ENCODE assay signal across 8 mouse cellular contexts in the genomic region with DNA sequence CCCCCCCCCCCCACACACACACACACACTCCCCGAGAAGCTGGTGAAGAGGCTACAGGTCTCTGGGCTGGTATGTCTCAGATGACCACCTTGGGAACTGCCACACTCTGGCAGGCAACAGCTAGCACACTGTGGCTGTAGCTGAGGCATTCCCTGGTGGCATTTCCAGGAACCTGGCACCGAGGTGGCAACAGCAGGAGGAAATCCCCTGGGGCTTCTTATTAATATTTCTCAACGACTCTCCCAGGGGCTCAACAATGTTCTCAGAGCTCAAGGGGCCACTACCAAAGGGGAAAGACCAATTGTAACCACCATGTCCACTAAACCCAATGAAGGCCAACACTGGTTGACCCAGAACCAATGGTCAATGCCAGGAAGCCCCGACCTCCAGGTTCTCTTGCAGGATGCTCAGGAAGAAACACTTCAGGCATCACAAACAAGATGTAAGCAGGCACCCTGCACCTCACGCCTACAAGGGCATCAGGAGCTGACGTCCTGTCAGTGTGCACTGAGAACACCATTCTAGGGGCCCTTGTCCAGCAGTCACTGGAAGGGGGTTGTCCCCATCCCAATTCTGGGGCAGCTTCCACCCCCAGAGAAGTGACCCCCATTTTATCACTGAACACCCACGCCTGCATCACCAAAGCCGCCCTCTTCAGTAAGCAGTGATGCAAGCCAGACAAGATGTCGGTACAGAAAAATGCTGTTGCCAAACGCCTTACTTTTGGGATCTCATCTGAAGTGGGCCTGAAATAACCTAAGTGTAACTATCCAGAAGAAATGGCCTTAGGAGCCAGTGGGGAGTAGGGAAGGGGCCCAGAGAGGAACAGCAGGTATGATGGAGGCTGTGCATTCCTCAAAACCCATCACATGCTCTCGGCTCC. TPM values are rescaled to one million over a fixed set of nuclear protein-coding genes. Genes with fewer than 3 reads are reported as not detected.
A peak's percentile ranks its signal among the peaks of the same experiment; 100 is the strongest.
DNase-seq lines count a peak whose midpoint lies in the region; ATAC-seq and TF ChIP-seq lines count a peak whose summit lies in the region.

No protein-coding gene starts in this region.

- no peaks in the 10 kb centered on the region for H3K27me3 ChIP-seq in liver, adult 2 months (ENCODE audit: control insufficient read depth, insufficient read depth, low read length)
- no peaks in the 10 kb centered on the region for H3K27me3 ChIP-seq in forebrain, embryonic 10.5 days (ENCODE audit: poor library complexity, severe bottlenecking)
- H3K27me3 ChIP-seq in limb, embryonic 10.5 days (ENCODE audit: low read depth, poor library complexity, severe bottlenecking) = no peaks in the 10 kb centered on the region
- H3K27me3 ChIP-seq in stomach, embryonic 14.5 days (ENCODE audit: control insufficient read depth, insufficient read depth, low read length) = no peaks in the 10 kb centered on the region

- no peak for TF ChIP-seq CTCF in liver, adult 2 months (IDR thresholded peaks at IDR 0.05; ENCODE audit: low read depth, low read length)

- ATAC-seq in stomach, embryonic 14.5 days (ENCODE audit: insufficient number of reproducible peaks, insufficient read depth, low FRiP score, low read depth) = no peak
- ATAC-seq in activated CD4-positive, CD25-positive, alpha-beta regulatory T cell, adult 4 months = no peak

- peak overlapping the region; percentile 43; the same call in 1 of the 2 replicates for H3K4me2 ChIP-seq in stomach, embryonic 14.5 days (replicated peaks; ENCODE audit: low read depth, low read length)

- peak overlapping the region; percentile 54; the same call in 1 of the 2 replicates for H3K27ac ChIP-seq in liver, adult 2 months (replicated peaks; ENCODE audit: insufficient read depth, low read depth, low read length)
- H3K27ac ChIP-seq in forebrain, embryonic 10.5 days = peak overlapping the region; percentile 76
- H3K27ac ChIP-seq in limb, embryonic 10.5 days = peak overlapping the region; percentile 74
- H3K27ac ChIP-seq in stomach, embryonic 14.5 days (ENCODE audit: low read length) = peak overlapping the region; percentile 84

- no peak for DNase-seq in liver, adult 2 months (ENCODE audit: extremely low read depth, low read depth, low spot score)
- DNase-seq in liver = no peak
- no peak for DNase-seq in forebrain, embryonic 10.5 days (ENCODE audit: extremely low spot score, low spot score)
- no peak for DNase-seq in limb, embryonic 10.5 days (ENCODE audit: low spot score)
- DNase-seq in urinary bladder, adult 18-20 months (ENCODE audit: low spot score in 2 of 2) = no peak
- no peak for DNase-seq in layer of hippocampus, postnatal 25 days (ENCODE audit: extremely low spot score in 1 of 2, low spot score in 1 of 2)

- no peak for TF ChIP-seq POLR2A in liver, adult 2 months (IDR thresholded peaks at IDR 0.05; ENCODE audit: extremely low read depth, insufficient read depth, low read length)

- no peak overlapping the region for H3K4me3 ChIP-seq in liver, adult 2 months (ENCODE audit: insufficient read depth, low read depth, low read length)
- H3K4me3 ChIP-seq in forebrain, embryonic 10.5 days = peak overlapping the region; percentile 25; the same call in 1 of the 2 replicates
- peak overlapping the region; percentile 34 for H3K4me3 ChIP-seq in limb, embryonic 10.5 days
- H3K4me3 ChIP-seq in stomach, embryonic 14.5 days (ENCODE audit: low read depth, low read length) = no peak overlapping the region

- peaks cover 17% of the 10 kb centered on the region for H3K4me1 ChIP-seq in liver, adult 2 months (ENCODE audit: control insufficient read depth, insufficient read depth, low read length)
- peaks cover 61% of the 10 kb centered on the region for H3K4me1 ChIP-seq in forebrain, embryonic 10.5 days
- peaks cover 67% of the 10 kb centered on the region for H3K4me1 ChIP-seq in limb, embryonic 10.5 days
- peaks cover 63% of the 10 kb centered on the region for H3K4me1 ChIP-seq in stomach, embryonic 14.5 days (ENCODE audit: control insufficient read depth, insufficient read depth, low read length)

- no peaks in the 10 kb centered on the region for H3K36me3 ChIP-seq in liver, adult 2 months (ENCODE audit: control insufficient read depth, insufficient read depth, low read length)
- peaks cover 15% of the 10 kb centered on the region for H3K36me3 ChIP-seq in forebrain, embryonic 10.5 days (replicated peaks)
- peaks cover 20% of the 10 kb centered on the region for H3K36me3 ChIP-seq in limb, embryonic 10.5 days
- H3K36me3 ChIP-seq in stomach, embryonic 14.5 days (ENCODE audit: control insufficient read depth, insufficient read depth, low read length) = no peaks in the 10 kb centered on the region

- H3K9me3 ChIP-seq in forebrain, embryonic 10.5 days = no peaks in the 10 kb centered on the region
- H3K9me3 ChIP-seq in limb, embryonic 10.5 days (replicated peaks) = no peaks in the 10 kb centered on the region
- no peaks in the 10 kb centered on the region for H3K9me3 ChIP-seq in stomach, embryonic 14.5 days (ENCODE audit: control insufficient read depth, low read depth, low read length)

- H3K79me2 ChIP-seq in liver, adult 2 months (ENCODE audit: control insufficient read depth, insufficient read depth, low read length) = peaks cover 66% of the 10 kb centered on the region

- 69% methylated on average over 11 of the region's 11 CpGs for WGBS in liver, adult 2 months
- 76% methylated on average over 11 of the region's 11 CpGs for WGBS in forebrain, embryonic 10.5 days
- WGBS in limb, embryonic 10.5 days = 75% methylated on average over 11 of the region's 11 CpGs
- 63% methylated on average over 11 of the region's 11 CpGs for WGBS in stomach, embryonic 14.5 days

- peak overlapping the region; percentile 2; the same call in 1 of the 2 replicates for H3K9ac ChIP-seq in liver, adult 2 months (ENCODE audit: low read depth, low read length)
- 0 out of 2 replicates have a peak overlapping the region, but pooled peaks have one; percentile 2 for H3K9ac ChIP-seq in stomach, embryonic 14.5 days (replicated peaks; ENCODE audit: low read depth, low read length)

RNA-seq across cellular contexts. Expression of gene Grk2, which starts 4.9 kb away (rescaled TPM):
- total RNA-seq in liver, adult 2 months (2014; rRNA removed) = 11.3 and 16.4 TPM in 2 replicates
- polyA plus RNA-seq in liver, adult 2 months (2012; rRNA removed) = 23.4 and 30.3 TPM in 2 replicates
- 13.6 and 15.0 TPM in 2 replicates for polyA plus RNA-seq in forebrain, embryonic 10.5 days (2016; fragmentation: Nextera tagmentation; extraction: Ambion mirVana)
- polyA plus RNA-seq in limb, embryonic 10.5 days (2016; fragmentation: Nextera tagmentation; extraction: Ambion mirVana) = 14.6 and 15.5 TPM in 2 replicates
- 18.1 and 18.7 TPM in 2 replicates for polyA plus RNA-seq in stomach, embryonic 14.5 days (2014; fragmentation: Nextera tagmentation; extraction: Ambion mirVana)
- polyA plus RNA-seq in activated CD4-positive, CD25-positive, alpha-beta regulatory T cell, adult 4 months (2017; shearing (Covaris generic)) = 100 to 1,000 TPM in 1 of 2 experiments, 10 to 100 TPM in 1; 83.4 to 101 TPM
- total RNA-seq in layer of hippocampus, postnatal 25 days (2021) = 100 to 1,000 TPM; 185 to 186 TPM

RNA-seq across cellular contexts. Expression of gene Ankrd13d, which starts 18.2 kb away (rescaled TPM):
- 0.40 and 0.46 TPM in 2 replicates for total RNA-seq in liver, adult 2 months (2014; rRNA removed)
- polyA plus RNA-seq in liver, adult 2 months (2012; rRNA removed) = 0.27 and 0.60 TPM in 2 replicates
- polyA plus RNA-seq in forebrain, embryonic 10.5 days (2016; fragmentation: Nextera tagmentation; extraction: Ambion mirVana) = 7.9 and 9.2 TPM in 2 replicates
- 5.5 and 7.9 TPM in 2 replicates for polyA plus RNA-seq in limb, embryonic 10.5 days (2016; fragmentation: Nextera tagmentation; extraction: Ambion mirVana)
- 10.4 and 13.0 TPM in 2 replicates for polyA plus RNA-seq in stomach, embryonic 14.5 days (2014; fragmentation: Nextera tagmentation; extraction: Ambion mirVana)
- polyA plus RNA-seq in activated CD4-positive, CD25-positive, alpha-beta regulatory T cell, adult 4 months (2017; shearing (Covaris generic)) = 1 to 10 TPM; 1.5 to 2.1 TPM
- 10 to 100 TPM; 59.6 to 66.3 TPM for total RNA-seq in layer of hippocampus, postnatal 25 days (2021)

RNA-seq across cellular contexts. Expression of gene Ssh3, which starts 32.1 kb away (rescaled TPM):
- total RNA-seq in liver, adult 2 months (2014; rRNA removed) = 11.5 and 12.1 TPM in 2 replicates
- 15.3 and 29.2 TPM in 2 replicates for polyA plus RNA-seq in liver, adult 2 months (2012; rRNA removed)
- polyA plus RNA-seq in forebrain, embryonic 10.5 days (2016; fragmentation: Nextera tagmentation; extraction: Ambion mirVana) = 3.1 and 3.6 TPM in 2 replicates
- 2.5 and 4.4 TPM in 2 replicates for polyA plus RNA-seq in limb, embryonic 10.5 days (2016; fragmentation: Nextera tagmentation; extraction: Ambion mirVana)
- 26.5 and 27.9 TPM in 2 replicates for polyA plus RNA-seq in stomach, embryonic 14.5 days (2014; fragmentation: Nextera tagmentation; extraction: Ambion mirVana)
- 10 to 100 TPM in 1 of 2 experiments, 1 to 10 TPM in 1; 8.8 to 11.4 TPM for polyA plus RNA-seq in activated CD4-positive, CD25-positive, alpha-beta regulatory T cell, adult 4 months (2017; shearing (Covaris generic))
- total RNA-seq in layer of hippocampus, postnatal 25 days (2021) = 10 to 100 TPM; 45.4 to 48.5 TPM

Comparison
In these comparisons a context has a peak if more than half of its experiments do, and no peak if none do; other contexts are left out.
1. H3K4me3 ChIP-seq: peak in forebrain, embryonic 10.5 days (single experiment) and limb, embryonic 10.5 days (single experiment); none in liver, adult 2 months (single experiment) and stomach, embryonic 14.5 days (single experiment).
2. Peak in every context shown above with its lines, with median percentiles within 50 percentile points of each other: H3K27ac ChIP-seq.